Mouse (Mus musculus) adrenal gland, postnatal 25 days (tissue): ENCODE measurements around the gene Hoxc11. TPM values are rescaled to one million over a fixed set of nuclear protein-coding genes. Genes with fewer than 3 reads are reported as not detected.

Source experiments
- DNase-seq: peaks from one replicate; pipeline ENCODE4 v3.0.0; 2021; ENCODE audit warnings: mixed read lengths
- long read RNA-seq: library from polyadenylated mRNA; stranded (forward); transcript quantifications from one replicate; pipeline ENCODE4 v2.0.0, GENCODE M21; 2021
- total RNA-seq: library from RNA; stranded (reverse); gene quantifications from 2 replicates; pipeline ENCODE4 v1.2.3, GENCODE M21; 2021

Hoxc11 gene
- not detected in 2 replicates for total RNA-seq
- long read RNA-seq = 0 reads

GRCm38 (mm10) chr15:102954192-102955006 is at the start of gene Hoxc11:
Gene Hoxc11 (plus strand): TSS chr15:102954427.
- DNase-seq = no peak

DNA sequence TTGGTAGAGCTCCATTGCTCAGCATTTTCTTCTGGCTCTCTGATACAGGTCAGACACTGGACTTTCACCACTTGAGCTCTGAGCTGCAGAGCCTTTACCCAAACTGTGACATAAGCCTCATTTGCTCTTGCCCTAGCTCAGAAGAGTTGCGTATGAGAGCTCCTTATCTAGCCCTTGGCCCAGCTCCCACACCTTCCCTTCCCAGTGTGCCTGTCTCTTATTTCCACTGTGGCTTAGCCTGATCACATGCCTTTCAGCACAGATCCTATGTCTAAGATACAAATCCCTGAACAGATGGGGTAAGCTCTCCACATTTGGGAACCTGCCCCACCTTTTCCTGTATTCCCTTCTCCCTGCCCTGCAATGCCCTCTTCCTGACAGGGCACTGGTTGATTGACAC is 49.3 kb upstream of the Hoxc11 start:
- DNase-seq = no peak

DNA sequence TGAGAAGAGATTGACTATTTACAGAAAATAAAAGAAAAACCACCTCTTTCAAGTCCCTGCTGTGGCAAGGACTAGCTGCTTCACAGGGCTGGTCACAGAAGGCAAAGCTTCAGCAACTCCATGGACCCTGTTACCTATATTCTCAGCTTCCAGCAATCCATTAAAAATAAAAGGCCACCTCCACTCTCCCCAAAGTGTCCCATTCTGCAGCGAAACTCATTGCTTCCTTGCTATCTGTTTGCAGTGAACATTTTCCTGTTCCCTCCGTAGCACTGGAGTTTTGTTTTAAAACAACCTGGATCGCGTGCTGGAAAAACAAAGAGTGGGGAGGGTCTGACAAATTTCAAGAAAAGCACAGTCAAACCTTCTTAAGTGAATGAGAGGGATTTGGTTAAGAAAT is 44.7 kb upstream of the Hoxc11 start:
- DNase-seq = no peak

- no peak for DNase-seq
Observed at GRCm38 (mm10) chr15:102910038-102910437, 44.2 kb upstream of the Hoxc11 start.

DNA sequence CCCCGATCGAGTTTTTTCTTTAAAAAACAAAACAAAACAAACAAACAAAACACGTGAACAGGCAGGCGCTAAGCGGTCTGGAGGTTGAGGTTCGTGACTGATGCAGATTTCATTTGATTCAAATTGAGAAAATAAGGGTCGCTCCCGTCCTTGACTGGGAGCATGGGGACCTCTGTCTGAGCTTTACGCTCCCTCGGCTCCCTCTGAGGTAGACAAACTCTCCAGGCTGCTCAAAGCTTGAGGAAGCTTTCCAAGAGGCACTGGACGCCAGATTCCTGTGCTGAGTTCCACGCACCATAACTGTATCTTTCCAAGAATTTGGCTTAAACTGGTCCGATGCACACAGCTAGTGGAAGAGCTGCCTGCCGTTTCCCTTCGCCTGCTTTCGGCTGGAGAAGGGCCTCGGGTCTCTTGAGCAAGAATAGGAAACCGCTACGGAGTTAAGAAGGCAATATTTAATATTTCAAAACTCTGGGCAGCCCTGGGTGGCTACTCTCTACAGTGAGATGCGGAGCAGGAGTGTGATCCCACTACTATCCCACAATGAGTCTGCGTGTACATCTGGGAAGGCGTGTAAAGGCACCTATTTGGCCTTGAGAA is 43.6 kb upstream of the Hoxc11 start:
- no peak for DNase-seq

- DNase-seq = no peak
Observed at GRCm38 (mm10) chr15:102913038-102913585, 41.1 kb upstream of the Hoxc11 start.

GRCm38 (mm10) chr15:102917972-102918572 is 36.2 kb upstream of the Hoxc11 start:
- DNase-seq = no peak

GRCm38 (mm10) chr15:102918611-102919265 is 35.5 kb upstream of the Hoxc11 start:
- no peak for DNase-seq

DNA sequence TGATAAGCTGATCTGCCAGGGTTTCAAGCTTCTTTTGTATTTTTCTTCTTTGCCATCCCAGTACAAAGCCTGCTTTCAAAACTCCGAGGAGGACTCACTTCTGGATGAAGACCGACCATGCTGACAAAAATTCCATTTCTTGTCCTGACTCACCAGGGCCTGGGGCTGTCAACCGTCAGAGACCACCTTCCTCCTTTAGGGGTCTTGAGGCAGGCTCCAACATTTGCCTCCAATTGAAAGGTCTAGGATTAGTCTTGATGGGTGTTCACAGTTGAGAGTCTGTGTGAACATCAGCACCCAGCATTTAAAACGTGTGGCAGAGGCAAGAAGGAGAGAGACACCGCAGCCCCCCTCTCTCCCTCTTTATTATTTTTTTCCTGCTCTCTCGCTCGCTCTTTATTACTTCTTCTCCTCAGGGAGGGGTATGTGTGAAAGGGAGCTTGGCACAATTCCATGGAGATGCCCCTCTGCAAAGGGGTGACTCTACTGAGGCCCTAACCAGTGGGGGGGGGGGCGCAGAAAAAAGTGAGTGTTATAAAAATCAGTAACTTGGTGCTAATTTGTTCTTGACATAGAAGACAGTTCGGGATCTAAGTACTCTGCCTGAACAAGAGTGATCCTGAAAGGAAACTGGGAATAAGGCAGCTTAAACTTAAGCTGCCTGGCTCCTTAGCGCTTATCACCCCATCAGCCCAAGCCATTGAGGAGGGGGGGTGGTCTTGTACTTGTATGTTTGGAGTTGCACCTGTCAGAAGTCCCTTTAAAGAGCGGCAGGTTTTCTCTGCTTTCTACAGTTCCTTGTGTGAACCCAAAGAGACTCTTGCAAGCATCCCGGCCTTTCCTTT is 34.7 kb upstream of the Hoxc11 start:
- no peak for DNase-seq

- DNase-seq = peak; percentile 25
Observed at GRCm38 (mm10) chr15:102920619-102921018, 33.6 kb upstream of the Hoxc11 start.

- no peak for DNase-seq
Observed at GRCm38 (mm10) chr15:102921053-102922011, 32.9 kb upstream of the Hoxc11 start, which contains the start of gene Hoxc13. Gene Hoxc13 (plus strand): TSS chr15:102921103.

DNA sequence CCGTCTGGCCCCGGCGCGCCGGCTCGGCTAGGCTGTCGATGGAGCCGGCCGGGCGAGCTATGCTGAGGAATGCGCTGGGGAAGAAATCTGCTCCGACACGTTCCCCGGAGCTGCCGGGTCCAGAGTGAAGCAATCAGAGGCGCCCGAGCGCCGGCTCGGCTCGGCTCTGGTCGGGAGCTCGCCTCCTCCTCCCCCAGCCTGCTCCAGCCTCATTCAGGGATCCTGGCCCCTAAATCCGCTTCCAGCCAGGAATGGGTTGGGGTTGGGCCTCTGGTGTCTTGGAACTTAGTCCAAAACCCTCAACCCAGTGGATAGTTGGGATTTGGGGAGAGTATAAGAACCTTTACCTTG is 32.2 kb upstream of the Hoxc11 start:
- no peak for DNase-seq

- DNase-seq = no peak
Observed at GRCm38 (mm10) chr15:102922636-102923500, 31.4 kb upstream of the Hoxc11 start.

DNA sequence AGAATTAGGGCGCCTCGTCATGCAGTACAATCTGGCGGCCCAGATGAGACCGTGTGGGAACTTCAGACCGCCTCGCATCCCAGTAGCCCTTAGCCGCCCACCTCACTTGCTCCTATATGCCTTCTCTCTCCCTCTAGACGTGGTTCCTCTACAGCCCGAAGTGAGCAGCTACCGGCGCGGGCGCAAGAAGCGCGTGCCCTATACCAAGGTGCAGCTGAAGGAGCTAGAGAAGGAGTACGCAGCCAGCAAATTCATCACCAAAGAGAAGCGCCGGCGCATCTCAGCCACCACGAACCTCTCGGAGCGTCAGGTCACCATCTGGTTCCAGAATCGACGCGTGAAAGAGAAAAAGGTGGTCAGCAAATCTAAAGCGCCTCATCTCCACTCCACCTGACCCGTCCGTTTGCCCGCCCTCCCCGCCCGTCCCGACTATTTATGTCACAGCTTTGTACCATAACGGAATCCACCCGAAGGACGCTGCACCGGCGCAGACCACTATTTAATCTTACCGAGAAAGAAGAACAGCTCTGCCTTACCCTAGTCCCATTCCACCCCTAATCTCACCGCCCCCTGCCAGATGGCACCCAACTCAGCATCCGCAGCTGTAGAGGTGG is 27.1 kb upstream of the Hoxc11 start:
- DNase-seq = no peak

DNA sequence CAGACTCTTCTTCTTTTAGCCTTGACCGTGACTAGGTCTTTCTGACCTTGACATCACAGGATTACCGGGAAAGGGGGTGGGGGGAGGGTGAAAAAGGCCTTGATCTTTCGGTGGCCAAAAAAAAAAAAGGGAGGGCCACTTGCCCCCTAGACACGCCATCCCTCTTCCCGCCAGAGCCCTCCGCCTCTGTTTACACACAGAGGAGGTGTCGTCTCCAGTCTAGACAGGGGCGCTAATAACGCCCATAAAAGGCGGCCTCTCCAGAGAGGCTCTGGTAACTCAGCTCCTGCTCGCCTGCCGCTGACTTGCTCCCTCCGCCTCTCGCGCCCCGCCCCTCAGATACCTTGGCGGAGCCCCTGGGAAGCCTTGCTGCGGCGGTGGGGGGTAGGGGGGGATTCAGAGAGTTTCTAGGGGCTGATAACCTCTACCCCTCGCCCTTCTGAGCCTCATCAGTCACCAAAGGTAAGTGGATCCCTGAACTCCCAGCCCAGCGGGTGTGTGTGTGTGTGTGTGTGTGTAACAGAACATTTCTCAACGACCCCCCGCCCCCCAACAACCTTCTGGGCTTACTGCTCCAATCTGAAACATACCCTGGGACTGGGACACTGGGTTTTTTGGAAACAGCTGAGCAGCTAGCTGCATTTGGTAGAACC is 22.4 kb upstream of the Hoxc11 start:
- no peak for DNase-seq

GRCm38 (mm10) chr15:102934438-102934837 is 19.8 kb upstream of the Hoxc11 start:
- no peak for DNase-seq

- no peak for DNase-seq
Observed at GRCm38 (mm10) chr15:102934897-102935296, 19.3 kb upstream of the Hoxc11 start.

GRCm38 (mm10) chr15:102936279-102936972 is 17.8 kb upstream of the Hoxc11 start, which contains the start of gene Hoxc12:
Gene Hoxc12 (plus strand): TSS chr15:102936757.
- DNase-seq = no peak
